Mouse (Mus musculus): ENCODE data around the gene Tram1l1. TPM values are rescaled to one million over a fixed set of nuclear protein-coding genes. Genes with fewer than 3 reads are reported as not detected.
"Not testable (repeated sequence)": the region's sequence is repeated elsewhere in the genome, so short reads cannot be mapped to it uniquely, and the experiment has no call there.

The Tram1l1 gene
- polyA plus RNA-seq (2012; rRNA removed) = 16.1 and 16.4 TPM in 2 replicates

DNA sequence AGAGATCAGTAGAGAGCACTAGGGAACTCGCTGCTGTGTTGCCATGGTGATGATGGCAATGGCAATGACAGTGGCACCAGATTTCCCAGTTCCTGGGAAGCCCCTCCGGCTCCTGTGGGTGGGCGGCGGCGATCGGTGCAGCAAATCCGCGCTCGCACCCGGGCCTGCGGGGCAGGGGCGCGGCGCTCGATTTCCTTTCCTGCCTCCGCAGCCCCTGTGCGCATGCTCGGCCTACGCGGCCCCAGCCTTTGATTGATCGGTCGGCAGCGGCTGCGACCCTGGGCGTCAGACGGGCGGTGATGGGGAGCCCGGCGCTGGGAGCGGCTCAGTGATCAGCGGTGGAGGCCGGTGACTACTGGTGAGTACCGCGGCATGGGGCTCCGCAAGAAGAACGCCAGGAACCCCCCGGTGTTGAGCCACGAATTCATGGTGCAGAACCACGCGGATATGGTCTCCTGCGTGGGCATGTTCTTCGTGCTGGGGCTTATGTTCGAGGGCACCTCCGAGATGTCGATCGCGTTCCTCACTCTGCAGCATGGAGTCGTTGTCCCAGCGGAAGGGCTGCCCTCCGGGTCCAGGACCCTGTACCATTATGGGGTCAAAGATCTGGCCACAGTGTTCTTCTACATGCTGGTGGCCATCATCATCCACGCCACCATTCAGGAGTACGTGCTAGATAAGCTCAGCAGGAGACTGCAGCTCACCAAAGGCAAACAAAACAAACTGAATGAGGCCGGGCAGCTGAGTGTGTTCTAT, at the start of gene Tram1l1:
TSS of gene Tram1l1 (plus strand) at position 35 of the 756 bp plus-strand sequence.
- Histone ChIP-seq H3K27ac (ENCODE audit: insufficient read depth, low read length) (peak within 1 kb of the TSS; percentile 70; the same call in 1 of the 2 replicates), H3K4me1 (ENCODE audit: control insufficient read depth, insufficient read depth, low read length) (no peaks in the 10 kb centered on the region), H3K4me3 (ENCODE audit: insufficient read depth, low read length) (peak within 1 kb of the TSS; percentile 67)
- TF ChIP-seq POLR2A (IDR thresholded peaks at IDR 0.05; ENCODE audit: extremely low read depth, insufficient read depth, low read length) (peak; percentile 20; the same call in 1 of the 2 replicates), CTCF (IDR thresholded peaks at IDR 0.05; ENCODE audit: extremely low read depth, insufficient read depth, low read length) (no peak)

DNA sequence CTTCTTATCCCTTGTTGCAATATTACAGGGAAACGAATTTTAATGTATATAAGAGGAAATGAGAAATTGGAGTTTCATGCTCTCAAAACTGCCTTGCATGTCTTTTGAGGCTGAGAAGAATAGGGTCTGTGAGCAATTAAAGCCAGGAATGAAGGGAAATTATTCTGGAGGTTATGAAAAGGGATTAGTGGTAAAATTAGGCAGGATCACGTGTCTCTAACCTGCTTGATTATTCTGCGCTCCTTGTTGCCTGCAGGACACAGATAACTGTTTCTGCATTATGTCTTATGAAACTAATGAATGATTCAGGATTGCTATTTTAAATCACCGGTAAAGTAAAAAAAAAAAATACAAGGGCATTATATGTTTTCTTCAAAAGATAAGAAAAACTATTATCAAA, 49.4 kb upstream of the Tram1l1 start:
- Histone ChIP-seq H3K4me1 (ENCODE audit: control insufficient read depth, insufficient read depth, low read length) (no peaks in the 10 kb centered on the region), H3K27ac (ENCODE audit: insufficient read depth, low read length) (no peak overlapping the region), H3K4me3 (ENCODE audit: insufficient read depth, low read length) (no peak overlapping the region)
- TF ChIP-seq CTCF (IDR thresholded peaks at IDR 0.05; ENCODE audit: extremely low read depth, insufficient read depth, low read length) = no peak
- TF ChIP-seq POLR2A (IDR thresholded peaks at IDR 0.05; ENCODE audit: extremely low read depth, insufficient read depth, low read length) = no peak

DNA sequence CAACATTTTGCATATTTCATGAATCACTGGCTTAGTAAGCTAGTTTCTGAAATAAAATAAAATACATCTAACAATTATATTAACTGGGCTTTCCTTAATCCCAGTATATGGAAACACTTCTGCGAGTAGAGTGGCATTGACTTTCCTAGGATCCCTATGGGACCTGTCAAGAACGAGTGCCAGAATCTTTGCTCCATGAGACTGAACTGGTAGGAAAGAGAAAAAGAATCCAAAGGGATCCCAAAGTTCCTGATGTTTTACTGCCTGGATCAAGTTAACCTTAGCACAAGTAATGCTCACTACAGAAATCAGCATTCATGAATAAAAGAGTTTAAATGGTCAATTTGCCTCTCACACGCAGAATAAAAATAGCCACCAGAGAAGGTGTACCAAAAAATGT, 49.0 kb upstream of the Tram1l1 start:
- no peak overlapping the region for H3K4me3 ChIP-seq (ENCODE audit: insufficient read depth, low read length)
- no peak for TF ChIP-seq CTCF (IDR thresholded peaks at IDR 0.05; ENCODE audit: extremely low read depth, insufficient read depth, low read length)
- TF ChIP-seq POLR2A (IDR thresholded peaks at IDR 0.05; ENCODE audit: extremely low read depth, insufficient read depth, low read length) = no peak
- no peak overlapping the region for H3K27ac ChIP-seq (ENCODE audit: insufficient read depth, low read length)
- no peaks in the 10 kb centered on the region for H3K4me1 ChIP-seq (ENCODE audit: control insufficient read depth, insufficient read depth, low read length)

DNA sequence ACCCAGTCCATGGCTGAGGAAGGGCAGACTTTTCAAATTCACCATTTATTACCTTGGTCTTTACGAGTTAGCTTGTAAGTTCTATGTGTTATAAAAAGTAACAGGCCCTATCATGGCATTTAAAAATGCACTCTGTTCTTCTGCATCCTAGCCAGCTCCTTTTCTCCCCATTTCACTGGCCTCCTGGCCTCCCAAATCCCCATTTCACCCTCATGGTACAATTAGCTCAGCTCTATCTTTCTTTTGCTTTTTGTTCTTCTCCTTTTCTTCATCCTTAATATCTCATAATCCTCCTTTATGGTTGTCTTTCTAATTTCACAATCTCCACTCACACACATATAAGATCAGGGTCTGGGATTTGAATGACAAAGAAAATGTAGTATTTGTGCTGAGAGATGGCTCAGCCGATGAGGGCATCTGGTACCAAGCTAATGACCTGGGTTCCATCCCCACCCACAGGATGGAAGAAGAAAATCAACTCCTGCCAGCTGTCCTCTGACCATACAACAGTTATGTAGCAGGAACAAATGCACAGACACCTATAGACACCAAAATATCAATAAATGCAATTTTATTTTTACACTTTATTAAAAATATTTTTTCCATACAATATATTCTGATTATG, 48.1 kb upstream of the Tram1l1 start:
- Histone ChIP-seq H3K27ac (ENCODE audit: insufficient read depth, low read length) (no peak overlapping the region), H3K4me3 (ENCODE audit: insufficient read depth, low read length) (no peak overlapping the region), H3K4me1 (ENCODE audit: control insufficient read depth, insufficient read depth, low read length) (no peaks in the 10 kb centered on the region)
- no peak for TF ChIP-seq POLR2A (IDR thresholded peaks at IDR 0.05; ENCODE audit: extremely low read depth, insufficient read depth, low read length)
- TF ChIP-seq CTCF (IDR thresholded peaks at IDR 0.05; ENCODE audit: extremely low read depth, insufficient read depth, low read length) = no peak

DNA sequence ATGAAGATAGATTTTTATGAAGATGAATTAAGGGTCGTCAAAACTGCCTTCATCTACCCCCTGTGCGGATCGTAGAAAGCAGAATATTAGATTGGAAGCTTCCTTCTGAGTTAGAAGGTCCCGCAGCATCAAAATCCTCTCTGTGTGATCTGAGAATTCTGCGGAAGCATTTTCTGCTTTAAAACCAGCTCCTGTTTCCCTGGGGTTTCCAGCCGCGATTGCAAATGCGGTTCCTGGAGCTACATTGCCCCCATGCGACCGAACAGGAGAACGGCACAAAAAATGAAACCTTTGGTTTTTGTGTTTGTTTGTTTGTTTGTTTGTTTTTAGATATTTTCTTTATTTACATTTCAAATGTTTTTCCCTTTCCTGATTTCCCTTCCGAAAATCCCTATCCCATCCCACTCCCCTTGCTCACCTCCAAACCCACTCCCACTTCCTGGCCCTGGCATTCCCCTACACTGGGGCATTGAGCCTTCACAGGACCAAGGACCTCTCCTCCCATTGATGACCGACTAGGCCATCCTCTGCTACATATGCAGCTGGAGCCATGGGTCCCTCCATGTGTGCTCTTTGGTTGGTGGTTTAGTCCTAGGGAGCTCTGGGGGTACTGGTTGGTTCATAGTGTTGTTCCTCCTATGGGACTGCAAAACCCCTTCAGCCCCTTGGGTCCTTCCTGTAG, 45.6 kb upstream of the Tram1l1 start:
- not testable (repeated sequence) for H3K27ac ChIP-seq (ENCODE audit: insufficient read depth, low read length); H3K4me3 ChIP-seq (ENCODE audit: insufficient read depth, low read length); H3K4me1 ChIP-seq (ENCODE audit: control insufficient read depth, insufficient read depth, low read length)
- TF ChIP-seq CTCF (IDR thresholded peaks at IDR 0.05; ENCODE audit: extremely low read depth, insufficient read depth, low read length) = peak; percentile 92

DNA sequence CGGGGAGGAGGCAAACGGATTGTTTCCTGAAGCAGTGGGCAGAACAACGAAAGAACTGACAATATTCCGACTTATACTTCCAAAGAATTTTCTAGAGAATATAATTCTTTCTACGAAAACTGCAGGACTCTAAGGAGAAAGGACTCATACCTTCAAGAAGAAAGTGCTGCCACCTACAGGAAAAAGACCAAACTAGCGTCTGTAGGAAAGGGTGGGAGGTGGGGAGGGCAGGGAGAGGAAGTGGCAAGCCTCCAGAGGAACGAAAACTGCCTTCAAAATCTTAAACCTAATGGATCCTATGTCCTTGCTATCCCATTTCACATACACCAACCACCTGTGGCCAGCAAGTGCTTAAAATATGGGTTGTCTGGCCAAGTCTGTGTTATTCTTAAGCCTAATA, 31.7 kb upstream of the Tram1l1 start:
- not testable (repeated sequence) for H3K4me1 ChIP-seq (ENCODE audit: control insufficient read depth, insufficient read depth, low read length); H3K4me3 ChIP-seq (ENCODE audit: insufficient read depth, low read length); H3K27ac ChIP-seq (ENCODE audit: insufficient read depth, low read length)

DNA sequence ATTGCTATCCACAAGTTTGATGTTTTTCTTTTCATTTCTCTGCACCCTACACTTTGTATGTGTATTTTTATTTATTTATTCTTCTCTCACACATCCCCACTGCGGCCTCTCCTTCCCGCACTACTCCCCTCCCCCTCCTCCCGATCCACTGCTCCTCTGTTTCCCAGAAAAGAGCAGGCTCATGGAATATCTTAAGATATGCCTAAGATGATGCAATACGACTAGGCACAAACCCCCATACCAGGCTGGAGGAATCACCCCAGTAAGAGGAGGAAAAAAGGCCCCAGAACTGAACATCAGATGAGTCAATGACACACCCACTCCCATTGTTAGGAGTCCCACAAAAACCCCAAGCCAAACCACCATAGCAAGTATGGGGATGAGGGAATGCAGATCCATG, 1.4 kb upstream of the Tram1l1 start:
- no peak overlapping the region for H3K4me3 ChIP-seq (ENCODE audit: insufficient read depth, low read length)
- no peak for TF ChIP-seq POLR2A (IDR thresholded peaks at IDR 0.05; ENCODE audit: extremely low read depth, insufficient read depth, low read length)
- no peak for TF ChIP-seq CTCF (IDR thresholded peaks at IDR 0.05; ENCODE audit: extremely low read depth, insufficient read depth, low read length)
- no peaks in the 10 kb centered on the region for H3K4me1 ChIP-seq (ENCODE audit: control insufficient read depth, insufficient read depth, low read length)
- H3K27ac ChIP-seq (ENCODE audit: insufficient read depth, low read length) = no peak overlapping the region

DNA sequence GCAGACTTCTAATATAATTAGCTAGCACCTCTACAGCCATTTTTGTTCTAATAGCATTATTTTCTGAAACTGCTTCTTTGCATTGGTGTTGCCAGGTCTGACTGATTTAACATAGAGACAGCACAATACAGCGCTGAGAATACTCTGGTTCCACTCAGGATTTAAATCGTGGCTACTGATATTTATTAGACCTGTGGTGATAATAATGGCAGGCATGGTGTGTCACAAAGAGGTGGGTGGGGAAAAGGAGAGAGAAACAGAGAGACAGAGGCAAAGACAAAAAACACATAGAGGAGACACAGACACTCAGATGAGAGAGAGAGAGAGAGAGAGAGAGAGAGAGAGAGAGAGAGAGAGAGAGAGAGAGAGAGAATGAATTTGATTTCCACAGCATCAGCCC, 257 bp upstream of the Tram1l1 start:
- TF ChIP-seq POLR2A (IDR thresholded peaks at IDR 0.05; ENCODE audit: extremely low read depth, insufficient read depth, low read length) = no peak
- TF ChIP-seq CTCF (IDR thresholded peaks at IDR 0.05; ENCODE audit: extremely low read depth, insufficient read depth, low read length) = no peak
- Histone ChIP-seq H3K4me3 (ENCODE audit: insufficient read depth, low read length) (peak overlapping the region; percentile 67), H3K27ac (ENCODE audit: insufficient read depth, low read length) (peak overlapping the region; percentile 70; the same call in 1 of the 2 replicates), H3K4me1 (ENCODE audit: control insufficient read depth, insufficient read depth, low read length) (no peaks in the 10 kb centered on the region)

DNA sequence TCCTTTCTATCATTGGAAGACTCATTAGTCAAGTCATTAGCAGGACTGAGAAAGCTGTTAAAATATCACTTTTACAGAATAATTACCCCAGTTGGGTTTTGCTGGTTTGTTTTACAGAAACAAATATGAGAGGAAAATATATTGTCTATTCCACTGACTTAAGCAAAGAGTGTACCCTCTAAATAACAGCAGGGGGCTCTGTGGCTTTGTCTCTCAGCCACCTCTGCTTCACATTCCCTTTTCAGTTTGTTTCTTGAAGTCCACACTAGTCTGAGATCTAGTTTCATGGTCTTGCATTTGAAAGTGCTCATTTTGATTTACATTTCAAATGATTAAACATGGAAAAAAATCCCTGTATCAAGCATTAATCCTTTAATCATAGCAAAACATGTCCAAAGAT, 25.8 kb downstream of the Tram1l1 start:
- H3K27ac ChIP-seq (ENCODE audit: insufficient read depth, low read length) = no peak overlapping the region
- no peaks in the 10 kb centered on the region for H3K4me1 ChIP-seq (ENCODE audit: control insufficient read depth, insufficient read depth, low read length)
- H3K4me3 ChIP-seq (ENCODE audit: insufficient read depth, low read length) = no peak overlapping the region
- no peak for TF ChIP-seq POLR2A (IDR thresholded peaks at IDR 0.05; ENCODE audit: extremely low read depth, insufficient read depth, low read length)
- peak; percentile 29; the same call in 1 of the 2 replicates for TF ChIP-seq CTCF (IDR thresholded peaks at IDR 0.05; ENCODE audit: extremely low read depth, insufficient read depth, low read length)

DNA sequence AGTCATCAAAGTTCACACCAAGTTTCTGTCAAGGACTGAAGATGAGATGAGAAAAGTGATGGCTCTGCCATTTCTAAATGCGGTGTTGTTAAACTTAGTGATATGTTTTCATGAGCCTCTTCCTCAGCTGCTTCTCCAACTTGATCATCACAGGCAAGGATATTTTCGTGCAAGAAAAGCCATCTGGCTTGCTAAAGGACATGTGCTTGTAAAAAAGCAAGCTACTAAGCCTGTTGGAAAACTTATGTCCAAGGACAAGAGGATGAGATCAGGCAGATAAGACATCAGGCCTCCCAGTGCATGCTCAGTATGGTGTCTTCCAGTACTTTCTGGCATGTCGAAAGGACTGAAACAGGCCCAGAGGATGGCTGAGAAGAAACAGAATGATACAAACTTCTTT, 36.9 kb downstream of the Tram1l1 start:
- Histone ChIP-seq H3K4me3 (ENCODE audit: insufficient read depth, low read length) (no peak overlapping the region), H3K4me1 (ENCODE audit: control insufficient read depth, insufficient read depth, low read length) (no peaks in the 10 kb centered on the region), H3K27ac (ENCODE audit: insufficient read depth, low read length) (no peak overlapping the region)
- TF ChIP-seq POLR2A (IDR thresholded peaks at IDR 0.05; ENCODE audit: extremely low read depth, insufficient read depth, low read length) = no peak
- no peak for TF ChIP-seq CTCF (IDR thresholded peaks at IDR 0.05; ENCODE audit: extremely low read depth, insufficient read depth, low read length)

All from cortical plate, adult 2 months (tissue).